Mouse (Mus musculus): ENCODE measurements at regions not wholly inside any gene's neighbourhood (a gene's known extent, or its start where the extent isn't known, plus 50 kb on each side); places are given as distances from the start of the nearest gene placed in this dataset.
A peak's percentile ranks its signal among the peaks of the same experiment; 100 is the strongest.

DNA sequence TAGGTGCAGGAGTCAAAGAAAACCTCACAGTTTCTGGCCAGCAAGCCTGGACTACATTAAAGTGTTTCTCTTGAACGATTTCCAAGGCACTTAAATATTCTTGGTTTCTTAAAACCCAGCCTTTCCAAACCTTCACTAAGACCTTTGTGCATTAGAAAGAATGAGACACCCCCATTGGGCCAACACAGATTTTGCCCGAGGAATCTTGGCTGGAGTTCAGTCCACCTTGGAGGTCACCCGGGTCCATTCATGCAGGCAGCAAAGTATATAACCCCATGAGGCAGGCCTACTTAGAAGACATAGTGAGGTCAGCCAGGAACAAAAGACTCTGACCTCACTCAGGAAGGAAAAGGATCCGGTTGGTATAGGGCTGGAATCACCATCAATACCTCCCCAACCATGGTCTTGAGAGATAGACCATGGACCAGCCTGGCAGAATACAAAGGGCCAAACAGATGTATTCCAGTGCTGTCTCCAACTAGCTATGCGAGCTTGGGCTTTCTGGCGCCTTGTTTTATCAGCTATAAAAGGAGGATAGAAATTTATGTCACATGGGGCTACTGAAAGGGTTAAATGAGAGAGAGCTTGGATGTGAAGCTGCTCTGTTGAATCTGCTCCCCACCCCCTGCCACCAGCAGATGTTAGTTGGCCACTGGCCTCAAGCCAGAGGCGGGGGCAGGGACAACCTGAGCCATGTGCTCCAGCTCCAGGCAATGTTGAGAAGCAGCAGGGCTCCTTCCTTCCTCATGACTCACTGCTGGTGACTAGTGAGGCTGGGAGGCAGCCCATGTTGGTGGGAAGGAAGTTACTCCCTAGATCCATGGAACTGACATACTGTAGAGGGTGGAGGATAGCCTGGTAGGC, 181.9 kb upstream of the Ncam1 start:
- H3K4me2 ChIP-seq (ENCODE audit: low read length), result no peak overlapping the region
- no peak overlapping the region for H3K4me3 ChIP-seq (ENCODE audit: low read depth, low read length)
- peaks cover 9% of the 10 kb centered on the region; the same call in 1 of the 2 replicates for H3K4me1 ChIP-seq (ENCODE audit: control insufficient read depth, insufficient read depth, low read length)
- H3K9ac ChIP-seq (ENCODE audit: low read length), result no peak overlapping the region
- ATAC-seq, result peak; percentile 62
- H3K36me3 ChIP-seq (ENCODE audit: control insufficient read depth, insufficient read depth, low read length), result no peaks in the 10 kb centered on the region
- no peaks in the 10 kb centered on the region for H3K27me3 ChIP-seq (replicated peaks; ENCODE audit: control insufficient read depth, insufficient read depth, low read length)
- WGBS, result 65% methylated on average over 7 of the region's 7 CpGs
- DNase-seq (ENCODE audit: low spot score), result peak; percentile 62
- H3K27ac ChIP-seq (ENCODE audit: low read depth, low read length), result no peak overlapping the region
- no peaks in the 10 kb centered on the region for H3K9me3 ChIP-seq (replicated peaks; ENCODE audit: control insufficient read depth, low read length)

DNA sequence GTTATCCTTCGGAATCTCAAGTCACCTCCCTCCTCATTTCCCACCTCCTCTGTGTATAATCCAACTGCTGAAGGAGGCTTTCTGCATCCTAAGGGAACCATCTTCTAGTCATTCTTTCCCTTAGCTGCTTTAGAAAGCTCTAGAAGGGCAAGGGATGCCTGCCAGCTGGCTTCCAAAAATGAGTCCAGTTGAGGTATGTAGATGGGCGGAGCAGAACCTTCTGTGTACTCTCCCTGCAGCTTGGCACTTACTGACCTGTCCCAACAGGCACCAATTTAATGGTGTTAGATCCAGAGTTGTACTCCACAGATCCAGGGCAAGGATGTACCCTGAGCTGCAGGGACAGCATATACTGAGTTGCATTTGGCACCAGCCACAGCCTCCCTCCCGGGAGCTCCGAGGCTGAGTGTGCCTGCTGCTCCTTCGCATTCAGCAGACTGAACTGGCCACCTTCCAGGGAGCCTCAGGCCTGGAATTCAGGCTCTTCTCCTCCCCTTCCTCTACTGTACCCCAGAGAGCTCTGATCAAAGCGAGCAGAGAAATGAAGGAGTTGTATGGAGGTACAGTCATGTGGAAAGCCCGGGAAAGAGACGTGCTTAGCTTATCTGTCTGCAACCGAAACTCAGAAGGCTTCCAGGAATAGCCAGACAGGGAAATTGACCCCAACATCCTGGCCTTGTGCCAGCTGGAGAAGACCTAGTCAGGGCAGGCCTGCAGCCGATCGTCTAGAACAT, 177.4 kb upstream of the Ncam1 start:
- Histone ChIP-seq H3K4me1 (ENCODE audit: control insufficient read depth, insufficient read depth, low read length) (peaks cover 9% of the 10 kb centered on the region; the same call in 1 of the 2 replicates), H3K9me3 (replicated peaks; ENCODE audit: control insufficient read depth, low read length) (no peaks in the 10 kb centered on the region), H3K4me2 (ENCODE audit: low read length) (no peak overlapping the region), H3K36me3 (ENCODE audit: control insufficient read depth, insufficient read depth, low read length) (no peaks in the 10 kb centered on the region), H3K27me3 (replicated peaks; ENCODE audit: control insufficient read depth, insufficient read depth, low read length) (no peaks in the 10 kb centered on the region), H3K9ac (ENCODE audit: low read length) (no peak overlapping the region), H3K27ac (ENCODE audit: low read depth, low read length) (peak overlapping the region; percentile 60), H3K4me3 (ENCODE audit: low read depth, low read length) (no peak overlapping the region)
- peak; percentile 91 for DNase-seq (ENCODE audit: low spot score)
- ATAC-seq, result peak; percentile 72; the same call in 1 of the 2 replicates
- WGBS, result 41% methylated on average over 11 of the region's 11 CpGs

DNA sequence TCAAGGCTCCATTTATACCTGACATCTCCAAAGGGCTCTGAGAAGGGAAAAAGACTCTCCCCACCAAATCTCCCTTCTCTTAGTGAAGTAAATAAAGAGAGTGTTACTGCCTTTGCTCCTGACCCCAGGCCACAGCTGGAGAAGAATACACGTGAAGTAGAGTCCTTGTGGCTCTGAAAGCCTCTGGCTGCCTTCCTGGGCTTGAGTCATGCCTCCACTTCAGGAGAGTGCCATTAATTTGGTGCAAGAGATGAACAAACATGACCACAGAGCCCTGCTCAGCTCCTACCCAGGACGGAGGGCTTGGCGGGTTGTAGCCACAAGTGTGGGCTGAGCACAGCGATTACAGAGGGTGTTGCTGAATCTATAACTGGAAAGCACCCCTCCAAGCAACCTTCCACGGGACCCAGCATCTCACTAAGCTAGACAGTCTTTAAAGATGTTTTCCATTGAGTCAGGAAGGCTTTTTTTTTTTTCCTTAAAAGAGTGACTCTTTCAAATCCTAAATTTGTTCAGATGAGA, 175.3 kb upstream of the Ncam1 start:
- Histone ChIP-seq H3K36me3 (ENCODE audit: control insufficient read depth, insufficient read depth, low read length) (no peaks in the 10 kb centered on the region), H3K9me3 (replicated peaks; ENCODE audit: control insufficient read depth, low read length) (no peaks in the 10 kb centered on the region), H3K9ac (ENCODE audit: low read length) (no peak overlapping the region), H3K4me1 (ENCODE audit: control insufficient read depth, insufficient read depth, low read length) (peaks cover 6% of the 10 kb centered on the region; the same call in 1 of the 2 replicates), H3K4me2 (ENCODE audit: low read length) (no peak overlapping the region), H3K27me3 (replicated peaks; ENCODE audit: control insufficient read depth, insufficient read depth, low read length) (no peaks in the 10 kb centered on the region), H3K4me3 (ENCODE audit: low read depth, low read length) (no peak overlapping the region), H3K27ac (ENCODE audit: low read depth, low read length) (no peak overlapping the region)
- no peak for DNase-seq (ENCODE audit: low spot score)
- no peak for ATAC-seq
- WGBS, result 89% methylated on average over 5 of the region's 5 CpGs

DNA sequence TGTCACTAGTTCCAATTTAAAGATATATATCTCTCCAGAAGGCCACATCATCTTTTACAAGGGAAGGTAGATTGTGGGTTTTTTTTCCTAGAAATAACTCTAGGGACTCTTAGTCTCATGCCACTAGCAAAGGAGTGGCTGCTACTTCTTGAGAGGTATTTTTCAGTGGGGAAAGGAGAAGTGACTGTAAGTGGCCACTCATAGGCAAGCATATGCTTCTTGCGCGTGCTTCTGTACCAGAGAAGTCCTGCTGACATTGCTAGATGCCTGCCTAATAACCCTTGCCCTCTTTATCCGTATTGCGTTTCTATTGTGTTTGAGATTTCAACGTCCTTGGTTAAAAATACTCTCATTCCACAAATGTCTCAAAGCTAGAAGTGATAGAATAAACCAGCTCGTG, 170.7 kb upstream of the Ncam1 start:
- H3K36me3 ChIP-seq (ENCODE audit: control insufficient read depth, insufficient read depth, low read length), result no peaks in the 10 kb centered on the region
- 85% methylated on average over 6 of the region's 6 CpGs for WGBS
- no peak for DNase-seq (ENCODE audit: low spot score)
- H3K4me1 ChIP-seq (ENCODE audit: control insufficient read depth, insufficient read depth, low read length), result no peaks in the 10 kb centered on the region
- H3K27me3 ChIP-seq (replicated peaks; ENCODE audit: control insufficient read depth, insufficient read depth, low read length), result no peaks in the 10 kb centered on the region
- ATAC-seq, result no peak
- H3K9ac ChIP-seq (ENCODE audit: low read length), result no peak overlapping the region
- no peaks in the 10 kb centered on the region for H3K9me3 ChIP-seq (replicated peaks; ENCODE audit: control insufficient read depth, low read length)
- no peak overlapping the region for H3K27ac ChIP-seq (ENCODE audit: low read depth, low read length)
- no peak overlapping the region for H3K4me2 ChIP-seq (ENCODE audit: low read length)
- H3K4me3 ChIP-seq (ENCODE audit: low read depth, low read length), result no peak overlapping the region

DNA sequence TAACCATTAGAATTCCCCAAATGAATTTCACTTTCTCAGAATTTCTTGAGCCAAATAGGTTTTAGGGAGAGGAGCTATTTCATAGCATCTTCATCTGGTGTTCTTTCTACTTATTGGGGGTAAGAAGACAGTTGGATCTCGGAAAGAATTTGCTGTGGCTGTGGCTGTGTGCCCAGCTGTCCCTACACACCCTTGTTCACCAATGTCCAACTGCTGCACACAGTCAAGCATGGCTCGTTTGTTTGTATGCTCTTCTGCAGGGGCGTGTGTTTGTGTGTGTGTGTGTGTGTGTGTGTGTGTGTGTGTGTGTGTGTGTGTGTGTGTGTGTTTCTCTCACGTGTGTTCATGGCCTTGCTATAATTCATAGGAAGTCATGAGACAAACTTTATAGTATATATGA, 165.9 kb upstream of the Ncam1 start:
- H3K4me1 ChIP-seq (ENCODE audit: control insufficient read depth, insufficient read depth, low read length), result peaks cover 8% of the 10 kb centered on the region; the same call in 1 of the 2 replicates
- no peak overlapping the region for H3K9ac ChIP-seq (ENCODE audit: low read length)
- 87% methylated on average over 4 of the region's 4 CpGs for WGBS
- no peaks in the 10 kb centered on the region for H3K36me3 ChIP-seq (ENCODE audit: control insufficient read depth, insufficient read depth, low read length)
- DNase-seq (ENCODE audit: low spot score) (no peak), ATAC-seq (no peak)
- H3K4me3 ChIP-seq (ENCODE audit: low read depth, low read length), result no peak overlapping the region
- no peaks in the 10 kb centered on the region for H3K27me3 ChIP-seq (replicated peaks; ENCODE audit: control insufficient read depth, insufficient read depth, low read length)
- no peak overlapping the region for H3K27ac ChIP-seq (ENCODE audit: low read depth, low read length)
- no peaks in the 10 kb centered on the region for H3K9me3 ChIP-seq (replicated peaks; ENCODE audit: control insufficient read depth, low read length)
- H3K4me2 ChIP-seq (ENCODE audit: low read length), result no peak overlapping the region

DNA sequence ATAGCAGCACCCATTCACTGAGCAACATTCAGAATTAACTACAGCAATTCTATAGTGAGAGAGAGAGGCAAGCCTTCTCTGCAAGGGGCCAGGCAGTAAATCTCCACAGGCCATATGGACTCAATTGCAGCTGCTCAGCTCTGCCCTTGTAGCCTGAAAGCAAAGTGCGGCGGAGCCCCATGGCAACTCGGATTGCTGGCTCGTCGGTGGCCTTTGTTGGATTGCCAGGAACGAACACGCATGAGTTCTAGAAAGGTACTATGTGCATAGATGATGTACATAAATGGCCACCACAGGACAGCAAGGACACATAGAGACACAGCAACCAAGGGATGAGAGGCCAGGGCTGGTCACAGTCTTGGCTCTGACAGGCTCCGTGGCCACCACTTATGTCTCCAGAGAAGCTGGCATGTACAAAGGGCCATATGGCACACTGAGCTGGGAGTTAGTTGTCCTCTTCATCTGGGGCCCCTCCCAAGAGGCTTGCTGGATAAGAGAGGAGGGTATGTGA, 163.9 kb upstream of the Ncam1 start:
- no peaks in the 10 kb centered on the region for H3K27me3 ChIP-seq (replicated peaks; ENCODE audit: control insufficient read depth, insufficient read depth, low read length)
- DNase-seq (ENCODE audit: low spot score) (peak; percentile 14), ATAC-seq (no peak)
- H3K4me3 ChIP-seq (ENCODE audit: low read depth, low read length), result no peak overlapping the region
- H3K4me2 ChIP-seq (ENCODE audit: low read length), result no peak overlapping the region
- no peaks in the 10 kb centered on the region for H3K36me3 ChIP-seq (ENCODE audit: control insufficient read depth, insufficient read depth, low read length)
- peaks cover 8% of the 10 kb centered on the region; the same call in 1 of the 2 replicates for H3K4me1 ChIP-seq (ENCODE audit: control insufficient read depth, insufficient read depth, low read length)
- no peaks in the 10 kb centered on the region for H3K9me3 ChIP-seq (replicated peaks; ENCODE audit: control insufficient read depth, low read length)
- H3K27ac ChIP-seq (ENCODE audit: low read depth, low read length), result no peak overlapping the region
- WGBS, result 54% methylated on average over 8 of the region's 8 CpGs
- H3K9ac ChIP-seq (ENCODE audit: low read length), result no peak overlapping the region

DNA sequence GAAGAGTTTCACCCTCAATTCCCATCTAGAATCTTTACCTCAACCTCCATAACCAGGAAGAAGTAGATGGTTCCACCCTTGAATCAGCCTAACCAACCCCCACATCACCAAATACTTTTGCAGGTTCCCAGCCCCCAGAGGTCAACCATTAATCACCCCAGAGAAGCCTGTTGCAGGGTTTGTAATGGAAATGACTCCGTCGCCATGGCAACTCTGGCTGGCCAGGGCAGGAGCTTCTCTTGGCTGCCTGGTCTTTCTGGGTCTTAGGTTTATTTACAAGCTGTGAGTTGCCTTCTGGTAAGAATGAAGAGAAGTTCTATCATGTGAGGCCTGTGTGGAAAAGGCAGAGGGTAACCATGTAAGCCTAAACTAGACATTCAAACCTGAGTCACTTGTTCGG, 163.2 kb upstream of the Ncam1 start:
- H3K9me3 ChIP-seq (replicated peaks; ENCODE audit: control insufficient read depth, low read length), result no peaks in the 10 kb centered on the region
- no peak overlapping the region for H3K4me3 ChIP-seq (ENCODE audit: low read depth, low read length)
- peak; percentile 49 for DNase-seq (ENCODE audit: low spot score)
- H3K27ac ChIP-seq (ENCODE audit: low read depth, low read length), result no peak overlapping the region
- no peaks in the 10 kb centered on the region for H3K27me3 ChIP-seq (replicated peaks; ENCODE audit: control insufficient read depth, insufficient read depth, low read length)
- no peak for ATAC-seq
- peaks cover 8% of the 10 kb centered on the region; the same call in 1 of the 2 replicates for H3K4me1 ChIP-seq (ENCODE audit: control insufficient read depth, insufficient read depth, low read length)
- H3K36me3 ChIP-seq (ENCODE audit: control insufficient read depth, insufficient read depth, low read length), result no peaks in the 10 kb centered on the region
- no peak overlapping the region for H3K9ac ChIP-seq (ENCODE audit: low read length)
- WGBS, result 33% methylated on average over 3 of the region's 3 CpGs
- no peak overlapping the region for H3K4me2 ChIP-seq (ENCODE audit: low read length)

DNA sequence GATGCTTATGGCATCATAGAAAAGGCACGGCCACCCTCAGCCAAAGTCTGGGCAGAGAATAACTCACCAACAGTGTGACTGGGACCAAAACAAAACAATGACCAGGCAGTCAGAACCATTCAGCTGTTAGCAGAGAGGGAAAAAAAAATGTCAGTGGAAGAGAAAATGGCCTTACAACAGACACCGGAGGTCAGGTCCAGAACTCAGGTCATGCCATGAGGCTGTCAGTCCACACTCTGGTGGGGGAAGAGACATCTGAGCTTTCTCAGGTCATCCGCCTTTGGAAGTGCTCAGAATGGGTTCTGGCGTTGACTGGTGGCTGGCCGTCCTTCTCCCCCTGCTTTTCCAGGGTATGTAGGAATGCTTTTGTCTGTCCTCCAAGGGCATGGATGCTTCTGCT, 162.6 kb upstream of the Ncam1 start:
- DNase-seq (ENCODE audit: low spot score), result no peak
- ATAC-seq, result no peak

More for the DNA sequence above, 162.6 kb upstream of the Ncam1 start:
- H3K4me1 ChIP-seq (ENCODE audit: control insufficient read depth, insufficient read depth, low read length), result peaks cover 8% of the 10 kb centered on the region; the same call in 1 of the 2 replicates
- H3K4me3 ChIP-seq (ENCODE audit: low read depth, low read length), result no peak overlapping the region
- no peaks in the 10 kb centered on the region for H3K27me3 ChIP-seq (replicated peaks; ENCODE audit: control insufficient read depth, insufficient read depth, low read length)
- no peak overlapping the region for H3K27ac ChIP-seq (ENCODE audit: low read depth, low read length)
- 77% methylated on average over 5 of the region's 5 CpGs for whole genome bisulfite sequencing
- no peak overlapping the region for H3K4me2 ChIP-seq (ENCODE audit: low read length)
- no peak overlapping the region for H3K9ac ChIP-seq (ENCODE audit: low read length)
- H3K36me3 ChIP-seq (ENCODE audit: control insufficient read depth, insufficient read depth, low read length), result no peaks in the 10 kb centered on the region
- H3K9me3 ChIP-seq (replicated peaks; ENCODE audit: control insufficient read depth, low read length), result no peaks in the 10 kb centered on the region
